Mouse (Mus musculus) midbrain, embryonic 11.5 days (tissue): ENCODE measurements at regions not wholly inside any gene's neighbourhood (a gene's known extent, or its start where the extent isn't known, plus 50 kb on each side); places are given as distances from the start of the nearest gene placed in this dataset.
"Not testable (repeated sequence)": the region's sequence is repeated elsewhere in the genome, so short reads cannot be mapped to it uniquely, and the experiment has no call there.

ENCODE experiments used
- ATAC-seq: fragments of 200-750 bp; cut with Nextera tagmentation; 2 replicates; pipeline ENCODE4 v1.8.0; 2017; ENCODE audit warnings: moderate TSS enrichment, moderate library complexity; ENCODE audit not compliant: low FRiP score
- DNase-seq: peaks from one replicate; pipeline ENCODE4 v3.0.0; 2015; ENCODE audit warnings: low spot score; ENCODE audit errors: missing footprints
- H3K27ac ChIP-seq: fragments of 300-500 bp; sonication (generic); 2 replicates; pipeline ENCODE4 v1.5.1; 2014; ENCODE audit warnings: low read depth, low read length
- H3K27me3 ChIP-seq: fragments of 300-500 bp; sonication (generic); 2 replicates; pipeline ENCODE4 v1.6.1; 2014; ENCODE audit warnings: mild to moderate bottlenecking, low read length, moderate library complexity, mixed read lengths; ENCODE audit not compliant: control insufficient read depth, insufficient read depth
- H3K36me3 ChIP-seq: fragments of 300-500 bp; sonication (generic); 2 replicates; pipeline ENCODE4 v1.6.1; 2014; ENCODE audit warnings: mild to moderate bottlenecking, low read length, moderate library complexity, mixed read lengths; ENCODE audit not compliant: control insufficient read depth, insufficient read depth
- H3K4me1 ChIP-seq: fragments of 300-500 bp; sonication (generic); 2 replicates; pipeline ENCODE4 v1.6.1; 2014; ENCODE audit warnings: low read length; ENCODE audit not compliant: control insufficient read depth, insufficient read depth
- H3K4me2 ChIP-seq: fragments of 300-500 bp; sonication (generic); 2 replicates; pipeline ENCODE4 v1.6.1; 2014; ENCODE audit warnings: mild to moderate bottlenecking, moderate library complexity
- H3K4me3 ChIP-seq: fragments of 300-500 bp; sonication (generic); 2 replicates; pipeline ENCODE4 v1.5.1; 2014; ENCODE audit warnings: low read depth, low read length
- H3K9ac ChIP-seq: fragments of 300-500 bp; sonication (generic); 2 replicates; pipeline ENCODE4 v1.6.1; 2014; ENCODE audit warnings: low read length
- H3K9me3 ChIP-seq: fragments of 300-500 bp; sonication (generic); 2 replicates; pipeline ENCODE4 v1.6.1; 2016; ENCODE audit warnings: low read length; ENCODE audit not compliant: control insufficient read depth
- WGBS: fragments of 180-500 bp; shearing (Covaris S2); extraction: QIAGEN DNeasy Blood & Tissue Kit; methylation state at CpG from one replicate; pipeline ENCODE4 v1.1.7; 2014; 5-methylcytosine and 5-hydroxymethylcytosine counted together

GRCm38 (mm10) chr12:77088452-77088851 lies 126.5 kb upstream of the Max start:
- Histone ChIP-seq H3K4me1 (no peaks in the 10 kb centered on the region), H3K27me3 (no peaks in the 10 kb centered on the region), H3K36me3 (no peaks in the 10 kb centered on the region), H3K9ac (no peak overlapping the region), H3K27ac (no peak overlapping the region), H3K4me2 (no peak overlapping the region), H3K9me3 (no peaks in the 10 kb centered on the region), H3K4me3 (no peak overlapping the region)
- ATAC-seq (no peak), DNase-seq (no peak)
- WGBS: 74% methylated on average over 2 of the region's 2 CpGs

GRCm38 (mm10) chr12:77086931-77087330 lies 124.9 kb upstream of the Max start:
- H3K4me3 ChIP-seq, H3K9ac ChIP-seq: not testable (repeated sequence)
- 77% methylated on average over 1 of the region's 1 CpGs for WGBS

GRCm38 (mm10) chr12:77085894-77086293 lies 123.9 kb upstream of the Max start:
- WGBS: 89% methylated on average over 5 of the region's 5 CpGs
- no peak for ATAC-seq

More at GRCm38 (mm10) chr12:77086931-77087330, 124.9 kb upstream of the Max start:
- not testable (repeated sequence) for H3K27me3 ChIP-seq, ATAC-seq, H3K4me1 ChIP-seq, DNase-seq, H3K4me2 ChIP-seq, H3K27ac ChIP-seq, H3K9me3 ChIP-seq, H3K36me3 ChIP-seq

GRCm38 (mm10) chr12:77085244-77085643 lies 123.2 kb upstream of the Max start:
- H3K4me2 ChIP-seq: no peak overlapping the region
- no peaks in the 10 kb centered on the region for H3K27me3 ChIP-seq
- no peak overlapping the region for H3K9ac ChIP-seq
- no peaks in the 10 kb centered on the region for H3K4me1 ChIP-seq
- no peak overlapping the region for H3K27ac ChIP-seq
- H3K36me3 ChIP-seq: no peaks in the 10 kb centered on the region
- ATAC-seq (no peak), DNase-seq (no peak)
- H3K9me3 ChIP-seq: no peaks in the 10 kb centered on the region
- no peak overlapping the region for H3K4me3 ChIP-seq
- WGBS: 88% methylated on average over 7 of the region's 7 CpGs

More at GRCm38 (mm10) chr12:77085894-77086293, 123.9 kb upstream of the Max start:
- Histone ChIP-seq H3K9me3 (no peaks in the 10 kb centered on the region), H3K4me1 (no peaks in the 10 kb centered on the region), H3K36me3 (no peaks in the 10 kb centered on the region), H3K9ac (no peak overlapping the region), H3K27ac (no peak overlapping the region), H3K4me2 (no peak overlapping the region), H3K27me3 (no peaks in the 10 kb centered on the region), H3K4me3 (no peak overlapping the region)
- no peak for DNase-seq

GRCm38 (mm10) chr12:77084744-77085143 lies 122.7 kb upstream of the Max start:
- ATAC-seq: no peak
- Histone ChIP-seq H3K4me3 (no peak overlapping the region), H3K4me2 (no peak overlapping the region), H3K36me3 (no peaks in the 10 kb centered on the region), H3K9ac (no peak overlapping the region), H3K27ac (no peak overlapping the region), H3K4me1 (no peaks in the 10 kb centered on the region), H3K27me3 (no peaks in the 10 kb centered on the region), H3K9me3 (no peaks in the 10 kb centered on the region)
- WGBS: 88% methylated on average over 5 of the region's 5 CpGs
- DNase-seq: no peak

- WGBS: 62% methylated on average over 1 of the region's 1 CpGs
- DNase-seq (no peak), ATAC-seq (no peak)
- H3K27ac ChIP-seq: no peak overlapping the region
- no peaks in the 10 kb centered on the region for H3K36me3 ChIP-seq
- no peak overlapping the region for H3K4me2 ChIP-seq
- no peaks in the 10 kb centered on the region for H3K27me3 ChIP-seq
- no peaks in the 10 kb centered on the region for H3K9me3 ChIP-seq
- H3K4me3 ChIP-seq: no peak overlapping the region
- no peaks in the 10 kb centered on the region for H3K4me1 ChIP-seq
- H3K9ac ChIP-seq: no peak overlapping the region
Observed at GRCm38 (mm10) chr12:77084343-77084742, 122.3 kb upstream of the Max start.

- H3K36me3 ChIP-seq: no peaks in the 10 kb centered on the region
- ATAC-seq: no peak
- H3K4me3 ChIP-seq: no peak overlapping the region
- no peak for DNase-seq
- H3K9ac ChIP-seq: no peak overlapping the region
- H3K4me1 ChIP-seq: no peaks in the 10 kb centered on the region
- WGBS: 81% methylated on average over 6 of the region's 6 CpGs
- no peak overlapping the region for H3K4me2 ChIP-seq
- H3K9me3 ChIP-seq: no peaks in the 10 kb centered on the region
- no peaks in the 10 kb centered on the region for H3K27me3 ChIP-seq
- no peak overlapping the region for H3K27ac ChIP-seq
Observed at GRCm38 (mm10) chr12:77083760-77084159, 121.8 kb upstream of the Max start.

- no peak overlapping the region for H3K4me3 ChIP-seq
- no peaks in the 10 kb centered on the region for H3K36me3 ChIP-seq
- H3K4me1 ChIP-seq: no peaks in the 10 kb centered on the region
- no peaks in the 10 kb centered on the region for H3K9me3 ChIP-seq
- WGBS: 97% methylated on average over 2 of the region's 2 CpGs
- H3K4me2 ChIP-seq: no peak overlapping the region
- no peaks in the 10 kb centered on the region for H3K27me3 ChIP-seq
- DNase-seq: no peak
- no peak for ATAC-seq
- H3K27ac ChIP-seq: no peak overlapping the region
- H3K9ac ChIP-seq: no peak overlapping the region
Observed at GRCm38 (mm10) chr12:77081774-77082173, 119.8 kb upstream of the Max start.

- no peaks in the 10 kb centered on the region for H3K36me3 ChIP-seq
- H3K27me3 ChIP-seq: no peaks in the 10 kb centered on the region
- H3K9me3 ChIP-seq: no peaks in the 10 kb centered on the region
- H3K4me2 ChIP-seq: no peak overlapping the region
- WGBS: 100% methylated on average over 3 of the region's 3 CpGs
- H3K9ac ChIP-seq: no peak overlapping the region
- no peaks in the 10 kb centered on the region for H3K4me1 ChIP-seq
- no peak overlapping the region for H3K4me3 ChIP-seq
- no peak for DNase-seq
- no peak overlapping the region for H3K27ac ChIP-seq
- no peak for ATAC-seq
Observed at GRCm38 (mm10) chr12:77079481-77079880, 117.5 kb upstream of the Max start.

GRCm38 (mm10) chr12:77076678-77077077 lies 114.7 kb upstream of the Max start:
- Histone ChIP-seq H3K9me3 (no peaks in the 10 kb centered on the region), H3K4me3 (no peak overlapping the region), H3K27ac (no peak overlapping the region), H3K9ac (no peak overlapping the region), H3K4me2 (no peak overlapping the region), H3K27me3 (no peaks in the 10 kb centered on the region), H3K4me1 (no peaks in the 10 kb centered on the region), H3K36me3 (no peaks in the 10 kb centered on the region)
- DNase-seq: no peak
- ATAC-seq: no peak
- WGBS: 91% methylated on average over 5 of the region's 5 CpGs
